Mouse (Mus musculus) ES-CJ7 (cell line): ENCODE measurements around the gene Tsr1.

Source experiments
- DNase-seq: peaks from one replicate; pipeline ENCODE4 v3.0.0; 2011; ENCODE audit warnings: low read depth, low spot score

The Tsr1 gene

GRCm38 (mm10) chr11:74897678-74898516, at the start of gene Tsr1:
Gene Tsr1 (plus strand): TSS chr11:74898071.
- DNase-seq: peak; percentile 96

- no peak for DNase-seq
These were observed 46.7 kb upstream of the Tsr1 start for GRCm38 (mm10) chr11:74850998-74851661.

DNA sequence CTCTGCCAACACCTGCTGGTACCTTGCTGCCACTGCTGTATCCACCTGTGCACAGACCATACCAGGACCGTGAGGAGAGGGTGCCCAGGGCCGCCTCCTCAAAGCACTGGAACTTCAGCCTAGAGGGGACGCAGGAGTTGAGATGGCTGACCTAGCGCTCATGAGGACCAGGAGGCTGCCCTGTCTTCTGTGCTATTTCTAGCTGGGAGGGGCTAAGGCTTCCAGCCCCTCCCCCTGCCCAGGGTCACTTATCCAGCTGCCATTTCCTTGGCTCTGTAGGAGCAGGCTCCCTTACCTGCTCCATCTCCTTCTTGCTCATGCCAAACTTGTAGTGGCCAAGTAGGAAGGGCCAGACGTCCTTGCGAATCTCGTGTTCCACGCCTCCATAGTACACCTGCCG, 40.1 kb upstream of the Tsr1 start:
- DNase-seq: no peak

GRCm38 (mm10) chr11:74862129-74862528, 35.7 kb upstream of the Tsr1 start:
- no peak for DNase-seq

GRCm38 (mm10) chr11:74863471-74863870, 34.4 kb upstream of the Tsr1 start:
- DNase-seq: no peak

- no peak for DNase-seq
These were observed 33.5 kb upstream of the Tsr1 start for GRCm38 (mm10) chr11:74864421-74864820.

- no peak for DNase-seq
These were observed 32.6 kb upstream of the Tsr1 start for GRCm38 (mm10) chr11:74865252-74865651.

DNA sequence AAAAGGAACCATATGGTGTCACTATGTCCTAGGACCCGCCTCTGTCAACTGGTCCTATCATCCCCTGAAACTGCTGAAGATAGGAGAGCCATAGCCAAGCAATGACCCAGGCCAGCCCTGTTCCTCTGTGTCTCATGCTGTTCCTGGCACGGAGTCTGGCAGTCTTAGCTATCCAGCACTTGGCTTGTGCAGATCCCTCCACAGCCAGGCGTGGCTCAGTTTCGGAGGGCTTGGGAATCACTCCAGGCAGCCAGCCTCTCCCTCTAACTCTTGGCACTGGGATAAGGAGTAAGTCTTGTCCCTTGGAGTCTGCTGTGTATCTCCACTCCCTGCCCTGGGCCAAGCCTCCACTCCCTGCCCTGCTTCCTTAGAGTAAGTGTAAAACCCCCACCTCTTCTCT, 31.2 kb upstream of the Tsr1 start:
- no peak for DNase-seq

DNA sequence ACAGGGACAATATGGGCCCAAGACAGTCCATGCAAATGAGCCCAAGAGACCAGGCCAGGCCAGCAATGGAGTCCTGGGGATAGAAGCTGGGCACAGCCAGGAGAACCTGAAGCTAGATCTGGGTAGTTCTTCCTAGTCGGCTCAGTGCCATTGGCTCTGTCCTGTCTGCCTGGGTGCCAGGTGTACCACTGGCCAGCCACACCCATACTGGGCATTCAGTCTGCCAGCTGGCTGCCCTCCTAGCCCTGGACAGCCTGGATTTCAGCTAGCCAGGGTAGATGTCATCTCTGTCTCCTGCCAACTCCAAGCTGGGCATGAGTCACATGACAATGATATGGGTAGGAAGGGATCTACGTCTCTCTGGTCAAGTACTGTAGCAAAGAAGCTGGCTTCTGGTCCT, 30.7 kb upstream of the Tsr1 start:
- no peak for DNase-seq

GRCm38 (mm10) chr11:74868046-74868760, 29.7 kb upstream of the Tsr1 start:
- DNase-seq: no peak

- no peak for DNase-seq
These were observed 28.3 kb upstream of the Tsr1 start for GRCm38 (mm10) chr11:74869603-74870002.

DNA sequence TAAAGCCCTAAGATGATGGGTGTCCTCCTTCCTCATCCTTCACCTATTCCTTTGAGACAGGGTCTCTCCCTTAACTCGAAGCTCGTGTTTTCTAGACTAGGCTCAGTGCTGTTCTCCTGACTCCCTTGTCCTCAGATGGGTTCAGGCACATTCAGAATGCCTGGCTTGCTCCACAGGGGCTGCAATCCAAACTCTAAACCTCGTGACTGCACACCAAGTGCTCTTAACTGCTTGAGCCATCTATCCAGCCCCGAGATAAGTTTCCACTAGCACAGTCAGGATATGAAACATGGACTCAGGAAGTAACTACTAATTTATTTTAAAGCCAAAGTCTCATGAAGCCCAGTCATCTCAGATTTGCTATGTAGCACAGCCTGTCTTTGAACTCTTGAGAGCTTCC, 27.3 kb upstream of the Tsr1 start:
- DNase-seq: no peak

GRCm38 (mm10) chr11:74870991-74871622, 26.8 kb upstream of the Tsr1 start:
- DNase-seq: no peak

- DNase-seq: peak; percentile 33
These were observed 23.2 kb upstream of the Tsr1 start for GRCm38 (mm10) chr11:74874630-74875029.

GRCm38 (mm10) chr11:74876801-74877200, 21.1 kb upstream of the Tsr1 start:
- DNase-seq: peak; percentile 85

GRCm38 (mm10) chr11:74880999-74881398, 16.9 kb upstream of the Tsr1 start:
- DNase-seq: no peak

- DNase-seq: no peak
These were observed 15.9 kb upstream of the Tsr1 start for GRCm38 (mm10) chr11:74881979-74882378.

GRCm38 (mm10) chr11:74883098-74883497, 14.8 kb upstream of the Tsr1 start:
- DNase-seq: no peak

DNA sequence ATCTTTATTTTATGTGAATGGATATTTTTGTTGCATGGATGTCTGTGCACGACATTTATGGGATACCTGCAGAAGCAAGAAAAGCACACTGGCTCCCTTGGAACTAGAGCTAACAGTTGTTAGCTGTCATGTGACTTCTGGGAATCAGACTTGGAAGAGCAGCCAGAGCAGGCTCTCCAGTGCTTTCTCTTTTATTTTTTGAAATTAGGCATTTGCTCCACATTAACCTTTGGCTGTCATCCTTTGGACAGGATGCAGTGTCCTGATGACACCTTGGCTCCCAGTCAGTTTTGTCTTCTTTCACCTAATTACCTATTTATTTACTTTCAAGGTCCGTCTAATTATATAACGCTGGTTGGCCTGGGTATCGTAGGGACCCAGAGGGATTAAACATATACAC, 3.3 kb upstream of the Tsr1 start:
- no peak for DNase-seq

- peak; percentile 61 for DNase-seq
These were observed 1.6 kb upstream of the Tsr1 start for GRCm38 (mm10) chr11:74895980-74896900.
